Mouse (Mus musculus) kidney, postnatal 0 days (tissue): Measurements from ENCODE around the gene Vasp. TPM values are rescaled to one million over a fixed set of nuclear protein-coding genes. Genes with fewer than 3 reads are reported as not detected.
A peak's percentile ranks its signal among the peaks of the same experiment; 100 is the strongest.

Source experiments
- ATAC-seq: fragments of 200-750 bp; cut with Nextera tagmentation; replicated peaks from 2 replicates; pipeline ENCODE4 v1.8.0; 2017; ENCODE audit warnings: low read depth, moderate number of reproducible peaks, moderate TSS enrichment, moderate library complexity; ENCODE audit not compliant: low FRiP score
- DNase-seq: peaks from one replicate; pipeline ENCODE4 v3.0.0-alpha.2; 2016; ENCODE audit warnings: low spot score
- H3K27ac ChIP-seq: fragments of 300-500 bp; sonication (generic); 2 replicates; pipeline ENCODE4 v1.5.1; 2014; ENCODE audit warnings: mild to moderate bottlenecking
- H3K27me3 ChIP-seq: fragments of 300-500 bp; sonication (generic); 2 replicates; pipeline ENCODE4 v1.6.1; 2014; ENCODE audit warnings: low read length, mixed read lengths; ENCODE audit not compliant: insufficient read depth
- H3K36me3 ChIP-seq: fragments of 300-500 bp; sonication (generic); 2 replicates; pipeline ENCODE4 v1.6.1; 2014; ENCODE audit warnings: low read length, mixed read lengths; ENCODE audit not compliant: insufficient read depth
- H3K4me1 ChIP-seq: fragments of 300-500 bp; sonication (generic); replicated peaks from 2 replicates; pipeline ENCODE4 v1.6.1; 2014; ENCODE audit warnings: antibody characterized with exemption, low read length, mixed read lengths; ENCODE audit not compliant: insufficient read depth
- H3K4me2 ChIP-seq: fragments of 300-500 bp; sonication (generic); 2 replicates; pipeline ENCODE4 v1.6.1; 2014; ENCODE audit warnings: mild to moderate bottlenecking, low read length, moderate library complexity, mixed read lengths
- H3K4me3 ChIP-seq: fragments of 300-500 bp; sonication (generic); replicated peaks from 2 replicates; pipeline ENCODE4 v1.5.1; 2014; ENCODE audit warnings: low read depth, low read length
- H3K9ac ChIP-seq: fragments of 300-500 bp; sonication (generic); 2 replicates; pipeline ENCODE4 v1.6.1; 2014; ENCODE audit warnings: low read depth, low read length
- H3K9me3 ChIP-seq: fragments of 300-500 bp; sonication (generic); replicated peaks from 2 replicates; pipeline ENCODE4 v1.6.1; 2016; ENCODE audit warnings: low read length, inconsistent platforms, mixed read lengths
- CTCF ChIP-seq: IDR thresholded peaks from 2 replicates; pipeline ENCODE4 v1.5.1; 2016; ENCODE audit warnings: antibody characterized with exemption, low read depth, mild to moderate bottlenecking, moderate library complexity
- WGBS: fragments of 180-500 bp; shearing (Covaris S2); extraction: QIAGEN DNeasy Blood & Tissue Kit; methylation state at CpG from one replicate; pipeline ENCODE4 v1.1.7; 2014; 5-methylcytosine and 5-hydroxymethylcytosine counted together
- polyA plus RNA-seq: library from polyadenylated mRNA; unstranded; fragments of >200 nt; fragmentation: Nextera tagmentation; extraction: Ambion mirVana; gene quantifications from 2 replicates; pipeline ENCODE4 v1.2.1, GENCODE M21; 2015

The Vasp gene
- polyA plus RNA-seq, 1 experiment from 2014 or later = 89.4 TPM

DNA sequence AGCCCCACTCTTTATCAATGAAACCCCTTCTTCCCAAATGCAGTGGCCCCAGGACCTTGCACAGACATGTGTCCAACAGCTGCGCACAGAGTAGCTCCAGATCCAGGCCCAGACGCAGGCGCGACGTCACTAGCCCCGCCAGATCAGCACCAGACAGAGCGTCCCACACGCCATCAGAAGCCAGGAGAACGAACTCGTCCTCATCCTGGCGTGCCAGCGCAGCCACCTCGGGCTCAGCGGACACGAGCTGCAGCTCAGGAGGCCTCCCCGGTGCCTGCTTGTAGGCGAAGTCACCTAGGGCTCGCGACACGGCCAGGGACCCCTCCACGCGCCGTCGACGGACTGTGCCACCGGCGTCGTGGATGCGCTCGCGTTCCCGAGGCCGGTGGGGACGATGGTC, 7.4 kb upstream of the Vasp start:
- Histone ChIP-seq H3K27ac (no peak overlapping the region), H3K4me2 (peak overlapping the region; percentile 40), H3K9ac (no peak overlapping the region), H3K4me1 (0 out of 2 replicates have a peak, but pooled peaks cover 4% of the 10 kb centered on the region), H3K4me3 (peak overlapping the region; percentile 19), H3K36me3 (no peaks in the 10 kb centered on the region), H3K9me3 (no peaks in the 10 kb centered on the region; the same call in 1 of the 2 replicates), H3K27me3 (peaks cover 35% of the 10 kb centered on the region)
- 4% methylated on average over 34 of the region's 34 CpGs for WGBS
- DNase-seq = no peak
- no peak for ATAC-seq
- no peak for TF ChIP-seq CTCF

DNA sequence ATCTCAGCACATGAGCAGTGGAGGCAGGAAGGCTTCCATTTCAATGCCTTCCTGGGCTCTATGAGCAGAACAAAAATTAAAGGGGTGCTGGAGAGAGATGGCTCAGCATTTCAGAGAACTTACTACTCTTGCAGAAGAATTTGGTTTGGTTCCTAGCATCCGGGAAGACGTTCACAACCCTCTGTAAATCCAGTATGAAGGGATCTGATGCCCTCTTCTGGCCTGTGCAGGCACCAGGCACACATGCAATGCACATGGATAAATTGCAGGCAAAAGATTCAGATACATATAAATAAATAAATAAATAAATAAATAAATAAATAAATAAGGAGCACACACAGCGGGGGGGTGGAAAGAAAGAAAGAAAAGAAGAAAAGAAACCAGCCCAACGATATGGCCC, 4.6 kb upstream of the Vasp start:
- Histone ChIP-seq H3K4me3 (no peak overlapping the region), H3K4me2 (no peak overlapping the region), H3K36me3 (no peaks in the 10 kb centered on the region), H3K9me3 (no peaks in the 10 kb centered on the region; the same call in 1 of the 2 replicates), H3K27ac (no peak overlapping the region), H3K4me1 (0 out of 2 replicates have a peak, but pooled peaks cover 2% of the 10 kb centered on the region), H3K27me3 (peaks cover 33% of the 10 kb centered on the region), H3K9ac (no peak overlapping the region)
- ATAC-seq = no peak
- no peak for DNase-seq
- WGBS = 52% methylated on average over 4 of the region's 4 CpGs
- peak; percentile 46 for TF ChIP-seq CTCF

DNA sequence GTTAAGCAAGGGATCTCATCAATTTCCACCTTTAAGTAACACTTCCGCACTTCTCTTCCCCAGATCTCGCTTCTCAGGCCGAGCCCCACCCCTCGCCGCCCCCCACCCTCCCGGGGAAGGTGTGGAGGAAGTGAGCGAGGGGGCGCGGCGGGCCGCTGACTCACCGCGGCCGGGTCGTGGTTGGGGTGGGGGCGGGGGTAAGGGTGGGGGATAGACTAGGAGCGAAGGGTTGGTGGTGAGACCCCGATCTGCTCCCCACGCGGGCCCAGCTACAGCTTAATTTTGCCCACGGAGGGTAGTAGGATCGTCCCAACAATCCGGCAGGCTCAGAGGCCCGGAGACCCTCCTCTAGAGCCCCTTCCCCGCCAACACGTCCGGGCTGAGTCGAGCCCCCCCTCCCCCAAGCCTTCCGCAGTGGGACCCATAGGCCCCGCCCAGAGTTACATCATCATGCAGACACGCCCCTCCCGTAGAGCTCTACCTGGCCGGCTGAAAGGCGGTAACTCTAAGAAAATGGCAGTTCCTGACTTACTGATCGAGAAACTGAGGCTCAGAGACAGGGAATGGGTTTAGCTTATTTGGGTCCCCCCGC, 652 bp upstream of the Vasp start:
- Histone ChIP-seq H3K36me3 (no peaks in the 10 kb centered on the region), H3K9ac (peak overlapping the region; percentile 88), H3K27me3 (no peaks in the 10 kb centered on the region), H3K4me3 (peak overlapping the region; percentile 97), H3K4me1 (peaks cover 8% of the 10 kb centered on the region; the same call in 1 of the 2 replicates), H3K4me2 (peak overlapping the region; percentile 98), H3K27ac (peak overlapping the region; percentile 92), H3K9me3 (no peaks in the 10 kb centered on the region; the same call in 1 of the 2 replicates)
- no peak for TF ChIP-seq CTCF
- DNase-seq = peak; percentile 75
- ATAC-seq = peak; percentile 70
- WGBS = under 1% methylated on average over 32 of the region's 36 CpGs

DNA sequence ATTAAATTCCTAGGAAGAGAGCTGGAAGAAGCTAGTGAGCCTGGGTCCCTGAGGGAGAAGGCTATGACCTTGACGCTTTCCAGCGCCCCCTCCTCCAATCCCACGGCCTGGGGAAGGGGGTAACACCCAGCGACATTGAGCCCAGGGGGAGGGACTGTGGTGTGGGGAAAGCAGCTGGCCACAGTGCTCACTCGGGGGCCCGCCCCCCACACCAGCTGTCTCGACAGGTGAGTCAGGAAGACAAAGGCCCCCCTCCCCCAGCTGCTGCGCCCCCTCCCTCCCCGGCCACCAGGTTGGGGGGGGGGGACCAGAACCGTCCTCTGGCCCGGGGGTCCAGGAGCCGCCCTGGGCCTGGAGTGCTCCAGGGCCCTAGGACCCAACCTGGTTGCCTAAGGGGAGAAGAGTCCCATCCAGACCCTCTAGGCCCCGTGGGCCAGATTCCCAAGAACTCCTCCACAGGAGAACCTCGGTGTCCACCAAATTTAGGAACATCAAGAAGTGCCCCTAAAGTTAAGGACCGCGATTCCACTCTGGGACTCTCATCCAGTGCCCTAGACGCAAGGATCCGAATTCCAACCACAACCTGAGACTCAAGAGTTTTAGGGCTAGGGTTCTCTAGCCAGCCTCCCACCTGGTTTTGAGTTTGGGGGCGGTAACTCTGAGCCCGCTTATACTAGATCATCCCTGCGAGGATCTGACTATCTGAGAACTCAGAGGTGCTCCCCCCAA, 944 bp downstream of the Vasp start:
- WGBS = under 1% methylated on average over 20 of the region's 21 CpGs
- TF ChIP-seq CTCF = no peak

DNA sequence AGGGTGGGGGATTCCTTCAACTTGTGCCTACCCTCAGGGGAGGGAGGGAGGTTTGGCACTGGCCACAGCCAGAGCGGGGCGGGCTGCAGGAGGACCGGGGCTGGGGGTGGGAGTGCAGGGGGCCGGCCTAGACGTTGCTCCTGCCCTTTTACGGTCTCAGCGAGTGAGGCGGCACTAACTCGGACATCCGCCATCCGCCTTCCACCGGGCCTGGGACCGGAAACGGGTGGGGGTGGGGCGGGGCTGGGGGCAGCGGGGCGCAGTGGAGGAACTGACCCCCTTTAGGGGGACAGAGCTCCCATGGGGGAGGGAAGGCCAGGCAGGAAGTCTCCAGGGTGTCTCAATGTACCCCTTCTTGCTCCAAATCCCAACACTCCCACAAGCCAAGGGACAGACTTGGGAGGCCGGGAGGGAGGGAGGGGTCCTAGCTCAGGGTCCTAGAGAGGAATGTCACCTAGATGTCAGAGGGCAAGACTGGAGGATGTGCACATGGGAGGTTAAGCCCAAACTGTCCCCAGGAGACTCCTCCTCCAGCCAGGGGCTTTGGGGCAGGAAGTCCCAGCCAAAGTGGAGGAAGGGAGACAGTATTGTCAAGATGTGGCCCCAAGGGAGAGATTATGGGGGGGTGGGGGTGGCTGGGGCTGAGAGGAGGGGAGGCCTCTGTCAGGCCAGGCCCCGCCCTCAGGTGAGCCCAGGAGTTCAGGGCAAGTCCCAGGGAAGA, 1.7 kb downstream of the Vasp start:
- WGBS = under 1% methylated on average over 18 of the region's 19 CpGs
- H3K4me2 ChIP-seq = peak overlapping the region; percentile 98
- H3K4me1 ChIP-seq = peaks cover 19% of the 10 kb centered on the region
- H3K27me3 ChIP-seq = no peaks in the 10 kb centered on the region
- DNase-seq = peak; percentile 88
- H3K36me3 ChIP-seq = 0 out of 2 replicates have a peak, but pooled peaks cover 2% of the 10 kb centered on the region
- H3K4me3 ChIP-seq = peak overlapping the region; percentile 97
- no peak for TF ChIP-seq CTCF
- H3K9ac ChIP-seq = peak overlapping the region; percentile 88
- peak; percentile 63 for ATAC-seq
- no peaks in the 10 kb centered on the region for H3K9me3 ChIP-seq
- H3K27ac ChIP-seq = peak overlapping the region; percentile 92

More for the DNA sequence above, 944 bp downstream of the Vasp start:
- no peak for ATAC-seq
- Histone ChIP-seq H3K36me3 (no peaks in the 10 kb centered on the region), H3K9me3 (no peaks in the 10 kb centered on the region), H3K4me2 (peak overlapping the region; percentile 98), H3K27ac (peak overlapping the region; percentile 92), H3K4me1 (peaks cover 19% of the 10 kb centered on the region), H3K27me3 (no peaks in the 10 kb centered on the region), H3K4me3 (peak overlapping the region; percentile 97), H3K9ac (peak overlapping the region; percentile 88)
- peak; percentile 19 for DNase-seq

DNA sequence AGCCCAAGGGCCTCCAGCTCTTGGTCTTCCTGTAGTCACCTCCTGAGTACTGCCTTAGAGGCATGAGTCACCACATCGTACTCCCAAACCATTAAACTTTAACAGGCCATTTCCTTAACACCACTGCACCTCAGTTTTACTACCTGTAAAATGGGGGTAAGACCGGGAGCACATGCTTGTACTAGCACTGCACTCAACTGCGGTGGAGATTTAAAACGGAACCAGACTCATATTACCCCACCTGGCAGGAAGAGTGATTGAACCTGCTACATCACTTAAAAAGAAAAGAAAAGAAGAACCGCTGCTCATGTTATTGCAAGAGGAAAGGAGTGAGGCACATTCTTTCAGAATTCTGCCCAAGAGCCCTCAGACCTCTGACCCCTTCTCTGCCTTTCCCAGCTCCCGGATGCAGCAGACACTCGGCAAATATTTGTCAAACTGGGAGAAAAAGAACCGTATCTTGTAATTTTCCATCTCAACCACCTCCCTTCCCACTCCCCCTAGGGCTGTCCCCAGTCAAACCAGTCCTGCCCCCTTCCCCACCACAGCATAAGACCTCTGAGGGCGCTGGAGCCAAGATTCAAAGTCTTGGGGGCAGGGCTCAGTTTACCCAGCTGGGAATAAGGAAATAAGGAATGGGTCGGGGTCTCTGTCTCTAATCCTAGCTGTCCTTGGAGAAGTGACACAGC, 2.5 kb downstream of the Vasp start:
- peaks cover 5% of the 10 kb centered on the region; the same call in 1 of the 2 replicates for H3K36me3 ChIP-seq
- ATAC-seq = peak; percentile 22; the same call in 1 of the 2 replicates
- peaks cover 19% of the 10 kb centered on the region for H3K4me1 ChIP-seq
- peak overlapping the region; percentile 92 for H3K27ac ChIP-seq
- peak overlapping the region; percentile 98 for H3K4me2 ChIP-seq
- peak overlapping the region; percentile 97 for H3K4me3 ChIP-seq
- peak; percentile 81 for DNase-seq
- no peak for TF ChIP-seq CTCF
- 14% methylated on average over 10 of the region's 10 CpGs for WGBS
- no peaks in the 10 kb centered on the region for H3K9me3 ChIP-seq
- no peaks in the 10 kb centered on the region for H3K27me3 ChIP-seq
- peak overlapping the region; percentile 88 for H3K9ac ChIP-seq
